Mouse (Mus musculus) hindbrain, embryonic 12.5 days (tissue): Measurements from ENCODE around the gene Lrr1. TPM values are rescaled to one million over a fixed set of nuclear protein-coding genes. Genes with fewer than 3 reads are reported as not detected.

Experiments used
- ATAC-seq: fragments of 200-750 bp; cut with Nextera tagmentation; 2 replicates; pipeline ENCODE4 v1.8.0; 2017; ENCODE audit warnings: moderate TSS enrichment; ENCODE audit not compliant: low FRiP score
- H3K27ac ChIP-seq: fragments of 300-500 bp; sonication (generic); 2 replicates; pipeline ENCODE4 v1.5.1; 2016; ENCODE audit warnings: mild to moderate bottlenecking
- H3K27me3 ChIP-seq: fragments of 300-500 bp; sonication (generic); 2 replicates; pipeline ENCODE4 v1.6.1; 2016; ENCODE audit warnings: mild to moderate bottlenecking
- H3K36me3 ChIP-seq: fragments of 300-500 bp; sonication (generic); 2 replicates; pipeline ENCODE4 v1.6.1; 2016; ENCODE audit warnings: mild to moderate bottlenecking
- H3K4me1 ChIP-seq: fragments of 300-500 bp; sonication (generic); 2 replicates; pipeline ENCODE4 v1.6.1; 2016
- H3K4me2 ChIP-seq: fragments of 300-500 bp; sonication (generic); replicated peaks from 2 replicates; pipeline ENCODE4 v1.6.1; 2016; ENCODE audit warnings: mild to moderate bottlenecking
- H3K4me3 ChIP-seq: fragments of 300-500 bp; sonication (generic); 2 replicates; pipeline ENCODE4 v1.5.1; 2016; ENCODE audit warnings: mild to moderate bottlenecking
- H3K9ac ChIP-seq: fragments of 300-500 bp; sonication (generic); 2 replicates; pipeline ENCODE4 v1.6.1; 2016; ENCODE audit warnings: mild to moderate bottlenecking, moderate library complexity
- H3K9me3 ChIP-seq: fragments of 300-500 bp; sonication (generic); replicated peaks from 2 replicates; pipeline ENCODE4 v1.6.1; 2016; ENCODE audit warnings: mild to moderate bottlenecking
- WGBS: fragments of 180-500 bp; shearing (Covaris S2); methylation state at CpG from one replicate; pipeline ENCODE4 v1.1.7; 2016; 5-methylcytosine and 5-hydroxymethylcytosine counted together
- polyA plus RNA-seq: library from polyadenylated mRNA; unstranded; fragments of >200 nt; fragmentation: Nextera tagmentation; extraction: Ambion mirVana; gene quantifications from 2 replicates; pipeline ENCODE4 v1.2.1, GENCODE M21; 2016

The Lrr1 gene
- polyA plus RNA-seq, 1 experiment from 2014 or later = 15.0 TPM

GRCm38 (mm10) chr12:69190074-69190473 lies 21.5 kb downstream of the Lrr1 start:
- Histone ChIP-seq H3K4me3 (no peak overlapping the region), H3K27ac (no peak overlapping the region), H3K9ac (no peak overlapping the region), H3K4me2 (no peak overlapping the region), H3K27me3 (no peaks in the 10 kb centered on the region), H3K9me3 (no peaks in the 10 kb centered on the region), H3K36me3 (peaks cover 24% of the 10 kb centered on the region), H3K4me1 (peaks cover 13% of the 10 kb centered on the region)
- WGBS = 91% methylated on average over 9 of the region's 9 CpGs
- ATAC-seq = no peak

GRCm38 (mm10) chr12:69190522-69190921 lies 21.9 kb downstream of the Lrr1 start:
- no peaks in the 10 kb centered on the region for H3K27me3 ChIP-seq
- H3K36me3 ChIP-seq = peaks cover 24% of the 10 kb centered on the region
- WGBS = 96% methylated on average over 1 of the region's 1 CpGs
- H3K4me3 ChIP-seq = no peak overlapping the region
- H3K4me2 ChIP-seq = no peak overlapping the region
- no peak for ATAC-seq
- H3K9ac ChIP-seq = no peak overlapping the region
- H3K27ac ChIP-seq = no peak overlapping the region
- no peaks in the 10 kb centered on the region for H3K9me3 ChIP-seq
- peaks cover 8% of the 10 kb centered on the region for H3K4me1 ChIP-seq

- H3K9ac ChIP-seq = no peak overlapping the region
- H3K4me2 ChIP-seq = no peak overlapping the region
- H3K36me3 ChIP-seq = peaks cover 24% of the 10 kb centered on the region
- peaks cover 14% of the 10 kb centered on the region for H3K4me1 ChIP-seq
- ATAC-seq = no peak
- no peak overlapping the region for H3K27ac ChIP-seq
- no peaks in the 10 kb centered on the region for H3K9me3 ChIP-seq
- no peaks in the 10 kb centered on the region for H3K27me3 ChIP-seq
- no peak overlapping the region for H3K4me3 ChIP-seq
- 96% methylated on average over 5 of the region's 5 CpGs for WGBS
Observed at GRCm38 (mm10) chr12:69191396-69191795, 22.8 kb downstream of the Lrr1 start.

GRCm38 (mm10) chr12:69192637-69193036 lies 24.0 kb downstream of the Lrr1 start:
- no peak overlapping the region for H3K9ac ChIP-seq
- H3K9me3 ChIP-seq = no peaks in the 10 kb centered on the region
- no peak overlapping the region for H3K4me2 ChIP-seq
- no peak overlapping the region for H3K27ac ChIP-seq
- H3K4me1 ChIP-seq = peaks cover 9% of the 10 kb centered on the region
- ATAC-seq = no peak
- 92% methylated on average over 2 of the region's 2 CpGs for WGBS
- H3K4me3 ChIP-seq = no peak overlapping the region
- H3K36me3 ChIP-seq = peaks cover 24% of the 10 kb centered on the region
- H3K27me3 ChIP-seq = no peaks in the 10 kb centered on the region

GRCm38 (mm10) chr12:69196444-69197377 lies 28.1 kb downstream of the Lrr1 start, which contains the start of gene Gm49383:
Gene Gm49383, minus strand, starts transcription at chr12:69197104.
- Histone ChIP-seq H3K9me3 (no peaks in the 10 kb centered on the region), H3K36me3 (peaks cover 18% of the 10 kb centered on the region), H3K27me3 (no peaks in the 10 kb centered on the region), H3K9ac (peak within 1 kb of the TSS; percentile 87), H3K4me2 (peak within 1 kb of the TSS; percentile 95), H3K27ac (peak within 1 kb of the TSS; percentile 93), H3K4me1 (peaks cover 23% of the 10 kb centered on the region), H3K4me3 (peak within 1 kb of the TSS; percentile 83)
- under 1% methylated on average over 73 of the region's 75 CpGs for WGBS
- ATAC-seq = peak; percentile 83

- WGBS = under 1% methylated on average over 90 of the region's 94 CpGs
Observed at GRCm38 (mm10) chr12:69197378-69198163, 29.0 kb downstream of the Lrr1 start.

GRCm38 (mm10) chr12:69198164-69198535 lies 29.5 kb downstream of the Lrr1 start, which contains the start of gene Dnaaf2:
Gene Dnaaf2, minus strand, starts transcription at chr12:69198429.
- ATAC-seq = peak; percentile 65
- Histone ChIP-seq H3K27ac (peak within 1 kb of the TSS; percentile 93), H3K9ac (peak within 1 kb of the TSS; percentile 87), H3K9me3 (no peaks in the 10 kb centered on the region), H3K4me2 (peak within 1 kb of the TSS; percentile 95), H3K4me1 (peaks cover 23% of the 10 kb centered on the region), H3K4me3 (peak within 1 kb of the TSS; percentile 83), H3K36me3 (peaks cover 20% of the 10 kb centered on the region), H3K27me3 (no peaks in the 10 kb centered on the region)
- under 1% methylated on average over 18 of the region's 18 CpGs for WGBS

More at GRCm38 (mm10) chr12:69197378-69198163, 29.0 kb downstream of the Lrr1 start:
- peak overlapping the region; percentile 87 for H3K9ac ChIP-seq
- H3K4me3 ChIP-seq = peak overlapping the region; percentile 83
- peak; percentile 81 for ATAC-seq
- no peaks in the 10 kb centered on the region for H3K27me3 ChIP-seq
- peak overlapping the region; percentile 93 for H3K27ac ChIP-seq
- no peaks in the 10 kb centered on the region for H3K9me3 ChIP-seq
- peak overlapping the region; percentile 95 for H3K4me2 ChIP-seq
- H3K36me3 ChIP-seq = peaks cover 22% of the 10 kb centered on the region
- peaks cover 23% of the 10 kb centered on the region for H3K4me1 ChIP-seq

GRCm38 (mm10) chr12:69198985-69199384 lies 30.4 kb downstream of the Lrr1 start:
- Histone ChIP-seq H3K4me1 (peaks cover 23% of the 10 kb centered on the region), H3K4me3 (no peak overlapping the region), H3K27me3 (no peaks in the 10 kb centered on the region), H3K4me2 (peak overlapping the region; percentile 95; the same call in 1 of the 2 replicates), H3K27ac (no peak overlapping the region), H3K9me3 (no peaks in the 10 kb centered on the region), H3K9ac (no peak overlapping the region), H3K36me3 (peaks cover 20% of the 10 kb centered on the region)
- no peak for ATAC-seq

- Histone ChIP-seq H3K27ac (no peak within 1 kb of the TSS), H3K36me3 (peaks cover 26% of the 10 kb centered on the region), H3K4me3 (no peak within 1 kb of the TSS), H3K4me1 (no peaks in the 10 kb centered on the region), H3K4me2 (no peak within 1 kb of the TSS), H3K27me3 (no peaks in the 10 kb centered on the region), H3K9ac (no peak within 1 kb of the TSS), H3K9me3 (no peaks in the 10 kb centered on the region)
- ATAC-seq = no peak
- 67% methylated on average over 16 of the region's 16 CpGs for WGBS
Observed at GRCm38 (mm10) chr12:69204052-69204833, 35.6 kb downstream of the Lrr1 start, which contains the start of gene Gm49384. Gene Gm49384, minus strand, starts transcription at chr12:69204267.

- Histone ChIP-seq H3K9me3 (no peaks in the 10 kb centered on the region), H3K4me3 (no peak overlapping the region), H3K36me3 (peaks cover 16% of the 10 kb centered on the region; the same call in 1 of the 2 replicates), H3K27me3 (no peaks in the 10 kb centered on the region), H3K9ac (no peak overlapping the region), H3K27ac (no peak overlapping the region), H3K4me1 (no peaks in the 10 kb centered on the region), H3K4me2 (no peak overlapping the region)
- WGBS = 94% methylated on average over 8 of the region's 8 CpGs
- no peak for ATAC-seq
Observed at GRCm38 (mm10) chr12:69207396-69207795, 38.8 kb downstream of the Lrr1 start.

- H3K36me3 ChIP-seq = peaks cover 17% of the 10 kb centered on the region; the same call in 1 of the 2 replicates
- no peak overlapping the region for H3K4me3 ChIP-seq
- no peaks in the 10 kb centered on the region for H3K27me3 ChIP-seq
- no peaks in the 10 kb centered on the region for H3K9me3 ChIP-seq
- ATAC-seq = no peak
- no peaks in the 10 kb centered on the region for H3K4me1 ChIP-seq
- no peak overlapping the region for H3K4me2 ChIP-seq
- H3K9ac ChIP-seq = no peak overlapping the region
- 95% methylated on average over 7 of the region's 7 CpGs for WGBS
- H3K27ac ChIP-seq = no peak overlapping the region
Observed at GRCm38 (mm10) chr12:69207926-69208325, 39.3 kb downstream of the Lrr1 start.
